Mouse (Mus musculus) heart, adult 8-10 months (tissue): ENCODE measurements around the gene Prim2. TPM values are rescaled to one million over a fixed set of nuclear protein-coding genes. Genes with fewer than 3 reads are reported as not detected.
"Not testable (repeated sequence)": the region's sequence is repeated elsewhere in the genome, so short reads cannot be mapped to it uniquely, and the experiment has no call there.

Experiments
- DNase-seq: peaks from one replicate; pipeline ENCODE4 v3.0.0; 2022; ENCODE audit warnings: low spot score
- total RNA-seq, 4 experiments: library from RNA; stranded (reverse); gene quantifications; 2 replicates each; pipeline ENCODE4 v1.2.4; 2022

Gene Prim2
- total RNA-seq, 4 experiments from 2014 or later = 1.5 to 2.4 (median 1.8) TPM

- DNase-seq = no peak
These were observed 11.9 kb downstream of the Prim2 start for GRCm38 (mm10) chr1:33657574-33658149.

- DNase-seq = no peak
These were observed 18.7 kb downstream of the Prim2 start for GRCm38 (mm10) chr1:33650875-33651274.

GRCm38 (mm10) chr1:33649534-33650108, 20.0 kb downstream of the Prim2 start:
- no peak for DNase-seq

GRCm38 (mm10) chr1:33649021-33649420, 20.6 kb downstream of the Prim2 start:
- no peak for DNase-seq

DNA sequence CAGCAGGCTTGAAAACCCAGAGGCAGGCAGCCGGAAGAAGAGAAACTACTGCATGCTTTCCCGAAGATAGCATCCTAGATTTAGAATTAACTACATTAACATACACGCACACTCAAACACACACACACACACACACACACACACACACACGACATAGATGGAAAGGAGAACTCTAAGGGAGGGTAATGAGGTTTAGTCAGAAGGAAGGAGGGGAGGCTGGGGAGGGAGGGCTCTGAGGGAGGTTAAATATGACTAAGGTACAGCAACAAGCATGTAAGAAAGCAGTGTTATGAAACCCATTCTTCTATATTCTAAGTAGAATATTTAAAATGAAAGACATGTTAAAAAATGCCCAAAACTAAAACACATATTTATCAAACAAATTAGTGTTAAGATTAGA, 21.9 kb downstream of the Prim2 start:
- DNase-seq = no peak

GRCm38 (mm10) chr1:33647173-33647572, 22.4 kb downstream of the Prim2 start:
- DNase-seq = no peak

- DNase-seq = no peak
These were observed 23.9 kb downstream of the Prim2 start for GRCm38 (mm10) chr1:33645689-33646088.

- DNase-seq = no peak
These were observed 28.5 kb downstream of the Prim2 start for GRCm38 (mm10) chr1:33641139-33641538.

GRCm38 (mm10) chr1:33640089-33640488, 29.5 kb downstream of the Prim2 start:
- no peak for DNase-seq

DNA sequence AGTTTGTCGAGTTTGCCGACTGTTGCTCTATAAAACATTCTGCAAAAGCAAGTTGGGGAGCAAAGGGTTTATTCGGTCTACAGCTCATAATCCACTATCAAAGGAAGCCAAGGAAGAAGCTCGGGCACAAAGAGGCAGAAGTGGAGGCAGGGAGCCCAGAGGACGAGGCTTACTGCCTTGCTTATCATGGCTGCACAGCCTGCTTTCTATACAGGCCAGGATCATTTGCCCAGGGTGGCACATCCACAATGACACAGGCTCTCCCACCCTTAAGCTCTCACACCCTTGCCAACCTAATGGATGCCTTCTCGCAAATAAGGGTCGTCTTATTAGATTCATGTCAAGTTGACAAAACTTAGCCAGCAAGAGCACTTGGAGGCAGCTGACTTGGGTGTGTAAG, 30.4 kb downstream of the Prim2 start:
- DNase-seq = no peak

- no peak for DNase-seq
These were observed 31.8 kb downstream of the Prim2 start for GRCm38 (mm10) chr1:33637827-33638226.

GRCm38 (mm10) chr1:33636421-33637195, 33.0 kb downstream of the Prim2 start:
- DNase-seq = no peak

GRCm38 (mm10) chr1:33631002-33631618, 38.5 kb downstream of the Prim2 start:
- DNase-seq = not testable (repeated sequence)

- no peak for DNase-seq
These were observed 41.8 kb downstream of the Prim2 start for GRCm38 (mm10) chr1:33627803-33628202.

DNA sequence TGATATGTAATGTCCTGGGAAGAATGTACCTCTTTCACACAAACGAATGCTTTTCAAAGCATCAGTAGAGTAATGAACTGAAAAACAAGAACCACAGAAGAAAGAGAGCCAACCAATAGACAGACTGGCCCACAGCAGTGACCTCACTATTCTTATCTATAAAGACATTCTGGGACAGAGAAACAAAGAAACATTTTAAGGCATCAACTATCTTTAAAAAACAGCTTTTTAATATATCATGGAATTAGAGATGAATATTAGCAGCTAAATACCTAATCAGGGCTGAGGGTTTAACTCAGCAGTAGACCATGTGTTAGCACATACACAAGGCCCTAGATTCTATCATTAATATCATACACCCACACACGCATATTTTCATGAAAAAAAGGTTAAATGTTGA, 42.5 kb downstream of the Prim2 start:
- DNase-seq = no peak

DNA sequence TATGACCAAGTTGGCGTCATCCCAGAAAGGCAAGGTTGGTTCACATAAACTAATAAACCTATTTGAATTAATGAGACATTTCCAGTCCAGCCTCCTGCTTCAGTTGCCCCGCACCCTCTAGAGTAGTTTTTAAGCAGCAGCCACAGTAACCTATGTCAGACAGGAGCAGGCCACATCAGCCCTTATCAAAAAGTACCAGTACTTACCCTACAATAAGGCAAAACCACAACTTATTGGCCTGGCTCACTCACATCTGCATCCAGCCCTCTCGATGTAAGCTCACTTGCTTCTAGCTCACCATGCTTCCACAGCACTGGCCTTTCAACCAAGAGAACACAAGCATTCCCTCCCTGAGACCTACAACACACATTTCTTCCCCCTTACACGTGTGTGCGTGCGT, 44.7 kb downstream of the Prim2 start:
- no peak for DNase-seq

DNA sequence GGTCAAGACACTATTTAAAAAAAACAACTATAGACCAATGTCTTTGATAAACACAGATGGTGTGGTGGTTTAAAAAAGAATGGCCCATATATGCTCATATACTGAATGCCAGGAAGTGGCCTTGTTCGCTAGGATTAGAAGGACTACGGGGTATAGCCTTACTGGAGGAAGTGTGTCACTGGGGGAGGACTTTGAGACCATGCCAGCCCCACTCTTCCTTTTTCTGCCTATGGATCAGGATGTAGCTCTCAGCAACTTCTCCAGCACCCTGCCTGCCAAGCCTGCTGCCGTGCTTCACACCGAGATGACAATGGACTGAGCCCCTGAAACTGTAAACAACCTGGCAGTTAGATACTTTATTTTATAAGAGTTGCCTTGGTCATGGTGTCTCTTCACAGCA, 45.2 kb downstream of the Prim2 start:
- DNase-seq = no peak

- no peak for DNase-seq
These were observed 47.8 kb downstream of the Prim2 start for GRCm38 (mm10) chr1:33621791-33622190.

DNA sequence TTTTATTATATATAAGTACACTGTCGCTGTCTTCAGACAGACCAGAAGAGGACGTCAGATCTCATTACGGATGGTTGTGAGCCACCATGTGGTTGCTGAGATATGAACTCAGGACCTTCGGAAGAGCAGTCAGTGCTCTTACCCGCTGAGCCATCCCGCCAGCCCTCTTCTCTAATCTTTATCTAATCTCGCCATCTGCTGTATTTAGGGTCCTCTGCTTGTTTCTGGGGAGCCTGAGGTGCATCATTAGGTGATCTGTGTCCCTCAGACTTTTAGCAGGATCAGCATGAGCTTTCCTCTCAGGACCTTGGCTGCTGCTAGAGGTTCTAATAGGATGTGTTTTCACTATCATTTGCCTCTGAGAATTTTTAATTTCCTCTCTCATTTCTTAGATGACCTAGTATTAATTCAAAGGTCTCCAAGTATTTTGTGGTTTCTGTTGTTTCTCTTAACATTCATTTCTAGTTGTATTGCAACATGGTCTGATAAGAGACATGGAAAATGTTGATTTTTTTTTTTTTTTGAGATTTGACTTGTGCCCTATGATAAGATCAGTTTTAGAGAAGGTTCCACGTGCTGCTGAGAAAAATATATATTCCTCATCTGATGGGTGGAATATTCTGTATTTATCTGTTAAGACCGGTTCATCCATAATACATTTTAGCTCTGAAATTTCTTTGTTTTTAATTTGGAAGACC, 49.4 kb downstream of the Prim2 start:
- DNase-seq = no peak

- not testable (repeated sequence) for DNase-seq
These were observed 53.0 kb downstream of the Prim2 start for GRCm38 (mm10) chr1:33616642-33617041.

DNA sequence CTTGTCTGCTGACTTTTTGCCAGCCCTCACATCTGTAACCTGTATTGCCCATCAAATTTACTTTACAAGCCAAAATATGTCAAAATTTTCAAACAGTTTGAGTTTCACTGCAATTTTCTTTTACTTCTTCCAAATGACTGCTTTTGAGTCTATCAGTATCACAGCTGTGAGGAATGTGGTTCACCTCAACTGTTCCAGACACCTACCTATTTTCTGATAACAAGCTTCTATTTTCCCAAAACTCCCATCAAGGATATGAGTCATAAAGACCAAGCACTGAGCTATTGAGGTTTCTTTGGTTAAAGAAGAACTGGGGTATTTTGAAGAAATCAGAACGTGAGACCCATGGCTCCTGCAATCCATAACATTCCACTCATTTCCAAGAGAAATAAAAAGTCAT, 57.5 kb downstream of the Prim2 start:
- DNase-seq = no peak
